Mouse (Mus musculus) thymus, postnatal 25 days (tissue): Measurements from ENCODE around the gene Rragd.
"Not testable (repeated sequence)": the region's sequence is repeated elsewhere in the genome, so short reads cannot be mapped to it uniquely, and the experiment has no call there.

Source experiments
- DNase-seq: peaks from one replicate; pipeline ENCODE4 v3.0.0; 2022

Rragd gene

DNA sequence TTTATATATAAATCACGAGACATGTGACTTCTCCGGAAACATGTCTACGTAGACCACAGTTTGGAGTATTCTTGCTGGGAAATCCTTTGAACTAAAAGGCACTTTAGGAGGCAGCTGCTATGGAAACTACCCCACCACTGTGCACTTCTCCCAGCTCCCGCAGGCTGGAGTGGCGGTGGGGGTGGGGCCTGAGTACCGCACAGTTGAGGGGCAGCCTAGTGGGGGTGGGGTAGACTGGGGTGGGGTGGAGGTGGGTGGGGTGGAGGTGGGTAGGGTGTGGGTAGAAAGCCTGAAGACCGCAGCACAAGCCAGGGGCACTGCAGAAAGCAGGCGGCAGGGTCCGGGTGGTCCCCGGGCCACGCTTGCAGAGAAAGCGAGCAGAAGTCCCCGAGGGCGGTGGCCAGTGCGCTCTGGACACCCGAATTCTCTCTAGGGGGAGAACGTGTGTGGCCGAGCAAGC lies at the start of gene Rragd:
Gene Rragd (plus strand): TSS at position 322 of the 460 bp plus-strand sequence.
- DNase-seq = peak; percentile 69

DNA sequence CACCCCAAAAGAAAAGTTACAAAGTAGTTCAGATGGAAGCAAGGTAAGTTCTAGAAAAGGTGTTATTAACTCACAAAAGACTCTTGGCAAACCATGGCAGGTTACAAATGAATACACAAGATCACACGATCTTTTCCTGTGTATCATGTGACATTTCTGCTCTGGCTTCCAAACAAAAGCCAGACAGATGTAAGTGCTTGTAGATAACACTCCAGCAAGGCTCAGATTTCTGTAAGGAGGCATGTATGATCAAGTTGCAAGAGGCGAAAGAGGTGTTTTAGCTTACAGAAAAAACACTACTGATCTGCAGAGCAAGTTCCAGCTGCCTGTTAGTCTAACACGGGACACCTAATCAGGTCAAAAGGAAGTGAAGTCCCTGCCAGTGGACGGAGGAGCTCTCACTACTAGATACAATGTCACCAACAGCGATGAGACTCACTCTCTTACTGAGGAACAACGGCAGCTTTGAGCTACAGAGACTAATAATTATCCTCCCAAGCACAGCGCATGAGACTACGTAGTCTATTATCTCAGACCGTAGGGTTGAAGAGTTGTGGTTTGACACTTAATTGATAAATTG lies 46.0 kb upstream of the Rragd start:
- DNase-seq = no peak

DNA sequence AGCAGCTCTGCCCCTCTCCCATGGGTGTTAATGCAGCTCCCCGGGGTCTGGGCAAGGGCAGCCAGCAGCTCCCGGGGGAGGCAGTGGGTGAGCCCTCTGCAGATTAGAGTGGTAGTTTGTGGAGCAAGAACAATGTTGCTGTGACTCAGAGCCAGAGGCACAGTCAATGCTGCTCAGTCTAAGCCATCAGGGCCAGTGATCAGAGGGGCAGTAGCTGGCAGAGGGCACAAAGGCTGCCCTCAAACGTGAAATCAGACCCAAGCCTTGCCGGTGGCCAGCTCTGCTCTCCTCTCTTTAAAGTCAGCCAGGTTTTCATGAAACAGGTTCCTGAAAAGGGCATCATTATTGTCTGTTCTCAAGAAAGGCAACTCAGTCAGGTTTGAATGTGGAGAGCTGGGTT lies 43.3 kb upstream of the Rragd start:
- no peak for DNase-seq

DNA sequence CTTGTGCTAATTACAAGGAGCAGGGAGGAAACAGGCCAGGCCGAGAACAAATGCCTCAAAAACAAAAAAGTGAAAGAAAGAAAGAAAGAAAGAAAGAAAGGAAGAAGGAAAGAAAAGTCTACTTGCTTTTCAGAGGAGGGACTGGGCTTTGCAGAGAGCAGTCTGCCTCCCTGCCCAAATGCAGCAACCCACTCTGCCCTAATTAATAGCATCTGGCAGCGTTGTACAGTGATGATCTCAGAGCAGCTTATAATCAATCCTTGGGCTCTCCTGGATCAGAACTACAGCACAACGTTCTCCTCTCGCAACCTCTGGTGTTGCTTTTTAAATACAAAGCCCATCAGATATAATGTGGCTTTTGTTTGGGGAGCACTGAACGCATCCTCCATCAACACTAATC lies 42.9 kb upstream of the Rragd start:
- no peak for DNase-seq

DNA sequence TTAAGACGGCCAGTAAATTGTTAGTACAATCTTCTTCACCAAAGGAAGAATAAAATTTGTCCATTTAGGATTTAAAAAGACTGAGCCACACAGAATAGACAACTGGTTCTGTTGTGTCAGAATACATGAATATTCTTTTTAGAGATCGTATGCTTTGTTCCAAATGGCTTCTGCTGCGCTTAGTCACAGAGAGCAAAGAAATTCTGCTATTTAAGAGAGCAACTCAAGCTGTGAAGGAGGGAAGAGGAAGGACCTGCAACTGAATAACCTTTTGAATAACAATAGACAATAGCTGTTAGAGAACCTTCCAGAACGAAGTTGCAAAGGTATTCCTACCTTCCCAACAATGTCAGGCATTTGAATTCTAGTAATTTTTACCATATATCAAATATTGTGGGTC lies 41.9 kb upstream of the Rragd start:
- no peak for DNase-seq

DNA sequence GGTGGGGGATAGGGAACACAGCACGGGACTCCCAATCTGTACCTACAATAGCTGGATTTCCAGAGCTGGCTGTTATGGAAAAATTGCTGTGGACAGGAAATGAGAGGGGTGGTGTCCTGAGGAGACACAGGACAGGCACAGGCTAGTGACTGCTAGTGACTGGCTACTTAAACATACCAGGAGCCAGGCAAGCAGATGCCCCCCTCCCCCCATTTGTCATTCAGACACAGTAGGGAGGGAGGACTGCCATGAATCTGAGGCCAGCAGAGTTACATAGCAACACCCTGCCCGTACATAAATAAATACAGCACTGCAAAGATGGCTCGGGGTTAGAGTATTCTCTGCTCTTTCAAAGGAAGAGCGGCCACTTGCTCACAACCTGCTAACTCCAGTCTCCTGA lies 35.2 kb upstream of the Rragd start:
- DNase-seq = no peak

DNA sequence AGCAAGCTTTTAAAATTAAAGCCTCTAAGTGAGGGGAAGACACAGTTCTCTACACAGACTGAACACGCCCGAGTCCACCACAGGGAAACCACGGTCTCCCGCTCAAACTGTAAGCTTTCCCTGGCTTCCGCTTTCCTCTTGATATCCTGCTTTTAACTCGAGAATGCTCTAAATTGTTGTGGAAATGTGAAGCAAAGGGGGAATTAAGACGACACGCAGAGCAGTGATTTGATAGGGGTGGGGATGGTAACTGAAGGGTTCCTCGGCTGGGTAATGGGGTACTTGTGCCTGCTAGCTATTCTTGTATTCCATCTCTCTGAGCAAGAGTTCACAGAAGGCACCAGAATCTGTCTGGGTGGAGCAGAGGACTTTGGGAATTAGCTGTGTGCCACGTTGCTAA lies 34.1 kb upstream of the Rragd start:
- DNase-seq = no peak

DNA sequence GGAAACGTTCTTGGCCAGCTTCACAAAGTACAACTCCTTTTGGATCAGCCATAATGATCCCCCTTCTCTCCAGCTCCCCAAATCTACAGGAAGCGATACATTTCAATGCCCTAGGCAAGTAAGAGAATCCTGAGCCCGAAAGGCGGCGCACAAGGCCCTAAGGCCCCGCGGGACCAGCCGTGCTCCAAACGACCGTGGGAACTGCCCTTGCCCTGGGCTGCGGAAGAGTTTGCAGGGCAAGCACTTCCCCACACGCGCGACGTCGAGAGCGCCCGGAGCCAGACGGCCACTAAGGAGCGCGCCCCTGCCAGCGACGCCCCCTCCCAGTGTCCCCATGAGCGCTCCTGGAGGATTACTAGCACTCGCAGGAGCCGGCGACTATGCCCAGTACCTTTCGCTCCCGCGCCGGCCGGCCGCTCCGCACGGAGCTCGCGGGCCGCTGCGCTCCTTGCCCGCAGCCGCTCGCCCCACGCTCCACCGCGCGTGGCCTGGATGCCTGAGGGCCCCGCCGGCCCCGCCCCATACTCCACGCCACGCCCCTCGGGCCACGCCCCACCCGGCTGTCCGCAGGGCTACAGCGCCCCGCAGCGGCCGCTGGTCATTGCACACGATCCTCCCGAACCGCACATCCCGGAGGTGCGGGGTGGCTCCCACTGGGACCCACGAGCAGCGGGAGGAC lies 32.3 kb upstream of the Rragd start, which contains the start of gene Ankrd6:
Gene Ankrd6 (minus strand): TSS at position 486 of the 679 bp plus-strand sequence.
- peak; percentile 85 for DNase-seq

DNA sequence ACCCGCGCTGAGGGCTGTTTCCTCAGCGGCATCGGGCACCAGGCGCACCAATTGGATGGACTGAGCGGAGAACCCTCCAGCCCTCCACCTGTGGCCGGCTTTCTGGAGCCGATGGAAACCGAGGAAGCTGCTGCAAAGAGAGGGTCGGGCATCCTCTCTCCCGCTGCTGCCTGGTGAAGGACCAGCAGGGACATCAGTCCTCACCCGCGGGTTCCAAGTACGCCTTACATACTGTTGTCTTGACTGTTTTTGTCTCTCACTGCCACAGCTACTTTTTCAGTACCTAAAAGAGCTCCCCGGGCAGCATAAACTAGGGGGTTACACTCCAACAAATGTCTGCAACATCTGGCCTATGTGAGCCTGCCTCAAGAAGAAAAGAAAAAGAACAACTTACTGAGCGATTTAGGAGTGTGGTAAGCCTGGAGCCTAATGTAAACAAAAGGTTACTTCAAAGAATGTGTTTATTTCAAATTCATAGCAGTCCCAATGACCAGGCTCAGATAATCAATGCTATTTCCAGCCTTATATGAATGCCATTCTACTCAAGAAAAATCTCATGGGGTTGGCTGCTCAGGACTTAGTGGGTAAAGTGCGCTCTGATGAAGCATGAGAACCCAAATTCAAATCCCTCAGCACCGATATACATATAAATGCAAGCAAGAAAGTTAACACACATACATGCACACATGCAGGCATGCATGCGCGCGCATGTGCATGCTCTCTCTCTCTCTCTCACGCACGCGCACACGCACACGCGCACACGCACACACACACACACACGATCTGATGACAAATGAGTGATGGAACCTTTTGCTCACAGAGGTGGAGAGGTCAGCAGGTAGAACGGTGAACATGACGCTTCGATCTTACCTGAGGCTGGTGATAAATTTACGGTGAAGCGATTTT lies 31.5 kb upstream of the Rragd start:
- no peak for DNase-seq

DNA sequence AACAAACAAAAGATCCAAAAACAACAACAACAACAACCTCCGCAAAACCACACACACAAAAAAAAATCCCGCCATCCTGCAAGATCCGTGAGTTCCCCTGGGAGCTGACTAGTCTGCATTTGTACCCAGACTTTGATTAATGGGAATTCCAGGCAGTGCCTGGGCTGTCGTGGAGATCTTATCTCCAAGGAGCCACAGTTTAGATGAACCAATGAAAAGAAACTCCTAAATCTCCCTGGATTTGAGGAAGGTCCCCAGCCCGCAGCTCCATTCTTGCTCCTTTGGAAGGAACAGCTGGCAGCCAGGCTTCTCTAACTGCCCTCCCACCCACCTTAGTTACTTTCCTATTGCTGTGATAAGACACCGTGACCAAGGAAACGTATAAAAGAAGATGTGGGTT lies 30.2 kb upstream of the Rragd start:
- no peak for DNase-seq

DNA sequence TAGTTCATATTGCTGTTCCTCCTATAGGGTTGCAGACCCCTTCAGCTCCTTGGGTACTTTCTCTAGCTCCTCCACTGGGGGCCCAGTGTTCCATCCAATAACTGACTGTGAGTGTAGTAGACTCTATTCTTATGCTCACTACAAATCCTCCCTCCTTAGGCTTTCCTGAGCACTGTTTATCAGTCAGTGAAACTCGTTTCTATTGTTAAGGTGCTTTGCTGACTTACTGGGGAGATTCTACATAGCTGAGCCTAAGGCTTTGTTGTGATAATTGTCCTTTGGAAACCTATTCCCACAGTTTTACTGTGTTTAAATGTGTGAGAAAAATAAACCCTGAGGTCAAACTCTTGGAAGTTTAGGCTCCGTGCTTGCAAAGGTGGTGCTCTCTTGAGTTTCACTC lies 26.4 kb upstream of the Rragd start:
- DNase-seq = no peak

DNA sequence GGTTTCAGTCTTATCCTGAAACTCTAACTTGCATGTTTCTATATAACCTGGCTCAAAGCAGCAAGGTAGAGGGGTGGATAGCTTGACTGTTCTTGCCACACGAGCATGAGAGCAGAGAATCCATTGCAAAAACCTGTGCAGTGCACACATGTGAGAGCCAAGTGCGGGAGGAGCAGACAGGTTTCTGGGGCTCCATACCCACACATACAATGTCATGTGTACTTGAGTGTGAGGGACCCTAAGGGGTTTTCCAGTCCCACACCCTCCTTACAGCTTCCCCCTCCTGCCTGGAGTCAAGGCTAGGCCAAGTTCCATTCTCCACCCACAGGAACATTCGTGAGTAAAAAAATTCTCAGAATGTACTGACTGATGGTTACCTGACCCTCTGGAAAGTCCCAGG lies 21.4 kb upstream of the Rragd start:
- no peak for DNase-seq

DNA sequence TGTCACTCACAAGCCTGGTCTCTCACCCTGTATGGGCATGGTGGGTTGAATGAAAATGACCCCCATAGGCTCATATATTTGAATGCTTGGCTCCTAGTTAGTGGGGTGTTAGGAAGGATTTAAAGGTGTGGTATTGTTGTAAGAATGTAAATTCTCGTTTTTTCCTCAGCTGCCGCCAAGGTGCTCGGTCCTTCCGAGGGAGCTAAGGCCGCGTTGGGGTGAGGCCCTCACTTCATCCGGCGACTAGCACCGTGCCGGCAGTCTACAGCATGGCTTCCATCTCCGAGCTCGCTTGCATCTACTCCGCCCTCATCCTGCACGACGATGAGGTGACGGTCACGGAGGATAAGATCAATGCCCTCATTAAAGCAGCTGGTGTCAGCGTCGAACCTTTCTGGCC lies 18.2 kb upstream of the Rragd start:
- not testable (repeated sequence) for DNase-seq

DNA sequence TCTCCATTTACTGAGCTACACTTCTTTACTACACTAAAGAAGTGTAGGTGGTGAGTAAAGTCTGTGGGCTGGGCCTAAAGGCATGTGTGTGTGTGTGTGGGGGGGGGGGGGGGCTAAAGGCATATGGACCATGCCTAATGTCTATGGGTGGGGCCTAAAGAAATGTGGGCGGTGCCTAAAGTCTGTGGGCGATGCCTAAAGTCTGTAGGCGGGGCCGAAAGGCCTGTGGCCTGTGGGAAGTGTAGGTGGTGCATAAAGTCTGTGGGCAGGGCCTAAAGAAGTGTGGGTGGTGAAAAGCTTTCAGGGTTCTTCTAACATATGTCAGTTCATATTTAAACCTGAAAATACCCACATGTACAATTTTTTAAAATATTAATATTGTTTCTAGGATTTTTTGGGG lies 5.5 kb upstream of the Rragd start:
- no peak for DNase-seq

DNA sequence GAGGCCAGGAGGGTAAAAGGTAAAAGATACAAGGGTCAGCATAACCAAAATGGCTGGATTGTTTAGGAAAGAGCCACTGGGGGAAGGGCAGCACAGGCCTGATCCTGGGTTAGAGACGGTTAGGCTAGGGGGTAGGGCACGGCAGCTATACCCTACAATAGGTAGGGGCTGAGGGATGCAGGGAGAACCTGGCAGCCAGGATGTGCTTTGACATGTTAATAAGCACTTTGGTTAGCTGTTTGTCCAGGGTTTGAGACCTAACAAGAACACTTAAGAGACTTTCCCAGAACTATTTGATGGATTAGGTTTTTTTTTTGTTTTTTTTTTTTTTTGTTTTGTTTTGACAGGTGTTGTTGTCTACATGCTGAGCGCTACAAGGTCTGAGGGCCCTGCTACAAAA lies 2.8 kb upstream of the Rragd start:
- no peak for DNase-seq

DNA sequence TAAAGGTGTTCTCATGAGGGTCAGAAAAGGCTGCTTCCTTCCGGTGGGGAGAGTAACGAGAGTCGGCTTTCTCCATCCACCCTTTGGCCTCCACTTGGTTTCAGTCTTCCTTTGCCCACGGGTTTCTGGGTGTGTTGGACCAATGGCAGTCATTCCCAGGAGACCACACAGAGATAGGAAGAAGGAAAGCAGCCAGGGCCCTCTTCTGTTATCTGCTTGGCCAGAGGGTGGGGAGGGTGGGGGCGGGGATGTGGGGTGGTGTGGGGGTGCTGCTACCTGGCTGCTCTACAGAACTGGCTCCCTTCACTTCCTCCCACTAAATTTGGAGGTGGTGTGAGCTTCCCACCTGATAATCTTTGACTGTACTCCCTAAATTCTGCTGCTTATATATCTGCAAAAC lies 1.2 kb upstream of the Rragd start:
- DNase-seq = no peak

DNA sequence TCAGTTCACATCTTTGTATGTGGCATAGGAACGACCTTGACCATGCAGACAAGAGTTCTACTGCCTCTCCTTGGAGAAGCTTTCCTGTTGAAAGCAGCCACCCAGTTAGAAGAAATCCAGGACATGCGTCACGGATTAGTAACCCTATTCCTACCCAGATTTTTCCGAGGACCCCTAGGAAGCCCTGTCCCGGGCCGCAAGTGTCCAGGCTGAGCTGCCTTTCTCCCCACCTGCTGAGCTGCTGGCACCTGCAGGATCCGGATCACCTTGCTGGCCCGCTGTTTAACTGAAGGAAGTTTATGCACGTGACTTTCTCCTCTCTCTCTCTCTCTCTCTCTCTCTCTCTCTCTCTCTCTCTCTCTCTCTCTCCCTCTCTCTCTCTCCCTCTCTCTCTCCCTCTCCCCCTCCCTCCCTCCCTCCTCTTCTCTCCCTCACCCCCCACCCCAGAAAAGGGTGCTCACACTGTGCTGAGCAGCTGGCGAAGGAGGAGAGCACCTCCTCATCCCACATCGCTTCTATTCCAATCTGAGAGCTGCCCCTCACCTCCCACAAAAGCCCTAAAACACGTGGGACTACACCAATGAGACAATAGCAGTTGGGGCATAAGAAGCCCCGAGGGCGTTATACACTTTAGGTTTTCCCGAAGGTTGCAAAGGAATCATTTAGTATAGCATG lies 659 bp upstream of the Rragd start:
- peak; percentile 54 for DNase-seq

DNA sequence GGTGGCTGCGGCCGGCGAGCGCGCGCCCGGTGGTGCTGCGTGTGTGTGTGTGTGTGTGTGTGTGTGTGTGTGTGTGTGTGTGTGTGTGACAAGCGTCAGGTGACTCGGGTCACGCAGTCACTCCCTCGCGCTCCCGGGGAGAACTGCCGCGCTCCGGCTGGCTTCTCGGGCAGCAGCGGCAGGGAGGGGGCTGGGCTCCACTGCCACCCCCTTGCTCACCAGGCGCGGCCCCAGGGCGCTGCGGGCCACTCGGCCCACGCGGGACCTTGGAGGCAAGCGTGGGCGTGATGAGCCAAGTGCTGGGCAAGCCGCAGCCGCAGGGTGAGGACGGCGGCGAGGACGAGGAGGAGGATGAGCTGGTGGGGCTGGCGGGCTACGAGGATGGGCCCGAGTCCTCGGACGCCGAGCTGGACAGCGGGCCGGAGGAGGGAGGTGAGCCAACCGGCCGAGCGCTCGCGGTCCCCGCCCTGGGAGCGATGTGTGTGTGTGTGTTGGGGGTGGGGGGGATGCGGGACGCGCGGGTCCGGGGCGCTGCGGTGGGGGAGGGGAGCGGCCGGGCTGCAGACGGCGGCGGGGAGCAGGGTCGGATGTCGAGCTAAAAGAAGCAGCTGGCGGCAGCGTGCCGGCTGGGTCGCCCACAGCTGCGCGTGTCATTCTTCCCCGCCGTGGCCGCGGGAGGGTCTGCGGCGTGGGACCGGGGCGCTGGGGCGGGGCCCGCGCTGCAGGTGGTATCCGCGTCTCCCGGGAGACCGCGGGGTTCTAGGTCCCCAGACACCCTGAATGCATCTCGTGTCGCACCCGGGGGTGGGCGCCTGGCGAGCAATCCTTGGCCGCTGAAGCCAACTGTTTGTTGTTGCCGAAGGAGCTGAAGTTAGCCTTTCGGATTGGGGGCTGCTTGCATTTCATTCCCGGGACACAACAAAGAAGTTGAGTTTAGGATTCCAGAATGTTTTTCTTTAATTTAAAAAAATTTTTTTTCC lies 629 bp downstream of the Rragd start:
- DNase-seq = peak; percentile 86

DNA sequence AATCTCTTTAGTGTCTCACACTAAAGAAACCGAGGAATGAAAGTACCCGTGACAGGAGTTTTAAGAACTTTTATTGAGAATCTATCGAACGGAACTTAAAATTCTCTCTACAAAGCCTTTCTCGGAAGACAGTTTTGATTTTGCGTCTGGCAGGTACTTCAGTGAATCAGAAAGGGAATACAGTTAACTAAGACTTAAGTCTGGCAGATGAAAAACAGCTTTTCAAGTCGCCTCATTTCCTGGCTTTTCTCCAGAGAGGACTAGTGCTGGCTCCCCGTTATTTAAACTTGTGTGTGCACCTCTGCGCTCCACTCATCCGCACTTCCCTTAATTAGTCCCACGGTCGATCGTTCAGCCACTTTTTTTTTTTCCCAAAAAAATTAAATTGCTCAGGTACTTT lies 1.4 kb downstream of the Rragd start:
- DNase-seq = peak; percentile 6

DNA sequence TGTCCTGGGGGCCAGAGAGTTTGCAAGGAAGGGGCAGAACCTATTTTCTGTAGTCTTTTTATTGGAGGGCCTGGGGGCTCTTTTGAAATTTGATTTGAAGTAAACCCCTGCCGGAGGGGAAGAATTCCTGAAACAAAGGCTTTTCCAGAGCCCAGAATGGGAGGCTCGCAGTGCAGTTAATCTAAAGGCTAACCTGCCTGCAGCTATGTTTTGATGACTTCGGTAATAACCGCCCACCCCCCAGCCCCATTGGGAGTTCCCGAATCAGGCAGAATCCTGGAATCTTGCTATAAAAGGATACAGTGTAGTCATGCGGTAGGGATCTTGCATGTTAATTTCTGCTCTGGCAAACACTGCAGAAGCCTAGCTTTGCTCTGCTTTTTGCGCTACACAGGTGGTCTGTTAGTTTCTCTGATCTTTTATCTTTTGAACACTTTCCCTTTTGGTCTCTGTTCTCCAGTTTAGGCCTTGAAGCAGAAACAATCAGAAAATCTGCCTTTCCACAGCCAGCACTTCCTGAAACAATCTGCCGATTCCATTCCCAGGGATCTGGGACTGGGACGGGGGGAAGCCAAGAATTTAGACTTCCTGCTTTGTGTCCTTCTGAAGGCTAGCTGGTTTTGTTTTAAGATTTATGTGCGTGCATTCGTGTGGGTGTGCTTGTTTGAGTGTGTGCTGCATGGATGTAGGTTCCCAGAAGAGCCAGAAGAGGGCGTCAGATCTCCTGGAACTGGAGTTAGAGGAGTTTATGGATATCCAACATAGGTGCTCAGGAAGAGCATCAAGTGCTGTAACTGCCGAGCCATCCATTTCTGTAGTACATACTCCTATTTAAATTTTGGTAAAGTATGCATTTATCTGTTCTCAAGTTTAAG lies 2.2 kb downstream of the Rragd start:
- DNase-seq = peak; percentile 35

DNA sequence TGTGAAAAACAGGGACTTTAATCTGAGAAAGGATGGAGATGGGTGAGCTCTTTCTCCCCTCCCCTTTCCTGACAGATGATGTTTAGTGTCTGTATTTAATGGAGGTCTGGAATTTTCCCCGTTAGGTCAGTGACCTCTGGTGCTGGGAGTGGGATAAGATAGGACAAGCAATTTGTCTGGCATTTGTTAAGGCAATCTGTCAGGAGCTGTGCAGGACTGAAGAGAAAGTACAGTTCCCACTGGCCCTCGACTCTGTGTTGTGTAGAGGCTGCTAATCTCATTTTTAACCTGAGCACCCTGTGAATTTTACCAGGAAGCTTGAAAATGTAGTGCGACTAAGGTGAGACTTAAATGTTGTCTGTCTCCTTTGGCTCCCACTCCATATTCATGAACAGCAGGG lies 2.8 kb downstream of the Rragd start:
- no peak for DNase-seq
